ENCODE assay signal across 17 mouse cellular contexts in the genomic region with DNA sequence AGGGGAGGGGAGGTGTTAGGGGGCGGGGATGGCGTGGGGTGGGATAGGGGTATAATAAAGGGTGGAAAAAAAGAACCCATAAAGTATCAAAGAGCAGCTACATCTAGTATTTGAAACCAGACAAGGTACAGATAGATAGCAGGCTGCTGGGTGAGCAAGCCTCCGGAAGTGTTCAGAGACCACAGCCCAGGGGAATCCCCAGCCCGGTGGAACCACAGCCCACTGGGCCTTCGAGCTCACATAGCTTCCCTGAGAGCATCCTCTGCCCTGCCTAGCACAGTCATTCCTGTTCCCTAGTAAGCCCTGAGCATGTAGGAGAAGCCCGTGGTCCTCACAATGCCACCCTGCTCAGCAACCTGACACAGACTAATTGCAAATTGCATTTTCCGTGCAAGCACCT. TPM values are rescaled to one million over a fixed set of nuclear protein-coding genes. Genes with fewer than 3 reads are reported as not detected.
A peak's percentile ranks its signal among the peaks of the same experiment; 100 is the strongest.
DNase-seq lines count a peak whose midpoint lies in the region; ATAC-seq lines count a peak whose summit lies in the region.
"Had no signal": no experiment of that assay in that cellular context is flagged by ENCODE, and none has a peak within 500 bp of the region (broad histone marks: within the 10 kb centered on the region; RNA-seq: fewer than 3 reads in every experiment).

No protein-coding gene starts in this region.

- H3K36me3 ChIP-seq in hindbrain, embryonic 10.5 days, result peaks cover 99% of the 10 kb centered on the region
- H3K36me3 ChIP-seq in heart, embryonic 10.5 days, result peaks cover 98% of the 10 kb centered on the region

- 93% methylated on average over 7 of the region's 7 CpGs for WGBS in hindbrain, embryonic 10.5 days
- 84% methylated on average over 7 of the region's 7 CpGs for WGBS in heart, embryonic 10.5 days

- no peaks in the 10 kb centered on the region for H3K27me3 ChIP-seq in hindbrain, embryonic 10.5 days (ENCODE audit: insufficient read depth, poor library complexity, severe bottlenecking)
- no peaks in the 10 kb centered on the region for H3K27me3 ChIP-seq in heart, embryonic 10.5 days (ENCODE audit: insufficient read depth, poor library complexity, severe bottlenecking)
- H3K27me3 ChIP-seq: embryonic facial prominence, embryonic 12.5 days; limb, embryonic 15.5 days; neural tube, embryonic 15.5 days had no signal

- no peak overlapping the region for H3K4me3 ChIP-seq in hindbrain, embryonic 10.5 days
- H3K4me3 ChIP-seq in heart, embryonic 10.5 days, result no peak overlapping the region
- H3K4me3 ChIP-seq: embryonic facial prominence, embryonic 12.5 days; limb, embryonic 15.5 days; neural tube, embryonic 15.5 days had no signal

- no peaks in the 10 kb centered on the region for H3K4me1 ChIP-seq in hindbrain, embryonic 10.5 days (replicated peaks)
- H3K4me1 ChIP-seq in heart, embryonic 10.5 days, result no peaks in the 10 kb centered on the region
- H3K4me1 ChIP-seq: embryonic facial prominence, embryonic 12.5 days; limb, embryonic 15.5 days; neural tube, embryonic 15.5 days had no signal

- ATAC-seq in CD4-positive, CD25-positive, alpha-beta regulatory T cell, adult 4 months, result peak; percentile 95
- 0 out of 2 replicates have a peak, but pooled peaks have one; percentile 20 for ATAC-seq in megakaryocyte progenitor cell, adult 5-6 weeks (replicated peaks; ENCODE audit: poor library complexity)
- ATAC-seq: liver, postnatal 0 days had no signal

- H3K27ac ChIP-seq in hindbrain, embryonic 10.5 days, result no peak overlapping the region
- no peak overlapping the region for H3K27ac ChIP-seq in heart, embryonic 10.5 days
- H3K27ac ChIP-seq: embryonic facial prominence, embryonic 12.5 days; limb, embryonic 15.5 days; neural tube, embryonic 15.5 days had no signal

- peak; percentile 87 for DNase-seq in 416B (ENCODE audit: low read depth)
- DNase-seq in thymus, adult 18-20 months, result peak; percentile 26 to 39
- no peak for DNase-seq in right cerebral cortex, adult 2 months (ENCODE audit: low spot score in 2 of 2)
- DNase-seq in hindbrain, embryonic 10.5 days (ENCODE audit: low spot score), result no peak
- no peak for DNase-seq in heart, embryonic 10.5 days (ENCODE audit: low spot score)
- no peak for DNase-seq in kidney, adult 8-10 months
- DNase-seq: cerebellum, adult 11 months; gastrocnemius, postnatal 25 days; heart, postnatal 4 days; kidney, postnatal 10 days; liver, postnatal 0 days; retina, postnatal 1 day had no signal

- H3K9me3 ChIP-seq in hindbrain, embryonic 10.5 days, result no peaks in the 10 kb centered on the region; the same call in 1 of the 2 replicates
- no peaks in the 10 kb centered on the region for H3K9me3 ChIP-seq in heart, embryonic 10.5 days
- H3K9me3 ChIP-seq: embryonic facial prominence, embryonic 12.5 days; limb, embryonic 15.5 days; neural tube, embryonic 15.5 days had no signal

RNA-seq across cellular contexts. Expression of gene Cttn, which starts 26.0 kb away (rescaled TPM):
- 1 to 10 TPM; 5.4 to 8.1 TPM for polyA plus RNA-seq in CD4-positive, CD25-positive, alpha-beta regulatory T cell, adult 4 months (2017; shearing (Covaris generic))
- 0.73 and 3.1 TPM in 2 replicates for total RNA-seq in megakaryocyte progenitor cell, adult 5-6 weeks (2015)
- 7.9 and 13.0 TPM in 2 replicates for total RNA-seq in megakaryocyte progenitor cell, adult 5-6 weeks (2017)
- 205 and 210 TPM in 2 replicates for polyA plus RNA-seq in hindbrain, embryonic 10.5 days (2016; fragmentation: Nextera tagmentation; extraction: Ambion mirVana)
- 168 and 174 TPM in 2 replicates for polyA plus RNA-seq in heart, embryonic 10.5 days (2016; fragmentation: Nextera tagmentation; extraction: Ambion mirVana)

Comparison
In these comparisons a context has a peak if more than half of its experiments do, and no peak if none do; other contexts are left out.
1. DNase-seq: peak in 416B (single experiment) and thymus, adult 18-20 months (2 of 2); none in right cerebral cortex, adult 2 months (0 of 2), hindbrain, embryonic 10.5 days (single experiment), heart, embryonic 10.5 days (single experiment) and kidney, adult 8-10 months (0 of 2).
2. RNA of gene Cttn, which starts 26.0 kb away (polyA plus RNA-seq): 205 to 210 TPM in hindbrain, embryonic 10.5 days and 168 to 174 TPM in heart, embryonic 10.5 days; 5.4 to 8.1 TPM in CD4-positive, CD25-positive, alpha-beta regulatory T cell, adult 4 months; every median in the first group is over 10 times any median in the second.